Mouse (Mus musculus): ENCODE measurements around the gene AI854703. TPM values are rescaled to one million over a fixed set of nuclear protein-coding genes. Genes with fewer than 3 reads are reported as not detected.
A peak's percentile ranks its signal among the peaks of the same experiment; 100 is the strongest.

Gene AI854703
- polyA plus RNA-seq, 1 experiment from 2014 or later = 1.0 TPM

DNA sequence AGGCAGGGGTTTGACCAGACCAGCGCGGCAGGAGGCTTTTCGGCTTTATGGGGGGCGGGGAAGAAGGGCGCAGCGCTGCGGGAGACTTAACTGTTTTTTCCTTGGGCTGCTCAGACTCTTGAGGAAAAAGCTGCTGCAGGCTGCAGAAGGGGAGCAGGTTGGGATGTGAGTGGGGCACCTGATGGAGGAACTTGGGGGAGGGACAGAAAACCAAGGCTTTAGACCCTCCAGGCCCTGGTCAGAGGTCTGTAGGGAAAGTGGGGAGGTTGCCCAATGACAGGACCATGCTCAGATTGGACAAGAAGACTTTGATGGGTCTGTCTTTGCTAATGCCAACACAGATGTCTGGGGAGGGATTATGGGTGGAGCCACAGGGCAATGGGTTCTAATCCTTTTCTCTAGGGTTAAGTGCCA, 954 bp downstream of the AI854703 start:
- ATAC-seq (replicated peaks; ENCODE audit: extremely low read depth, insufficient read depth, low FRiP score) = no peak
- peak overlapping the region; percentile 56 for H3K9ac ChIP-seq (ENCODE audit: low read length)
- peak overlapping the region; percentile 50 for H3K4me3 ChIP-seq (ENCODE audit: low read length)
- no peaks in the 10 kb centered on the region for H3K36me3 ChIP-seq (ENCODE audit: control insufficient read depth, insufficient read depth)
- H3K4me2 ChIP-seq (ENCODE audit: low read depth, low read length) = peak overlapping the region; percentile 66
- no peaks in the 10 kb centered on the region for H3K9me3 ChIP-seq (replicated peaks; ENCODE audit: control insufficient read depth, low read length)
- H3K4me1 ChIP-seq (ENCODE audit: control insufficient read depth, insufficient read depth, low read length) = peaks cover 5% of the 10 kb centered on the region; the same call in 1 of the 2 replicates
- 16% methylated on average over 7 of the region's 7 CpGs for WGBS
- H3K27ac ChIP-seq (ENCODE audit: low read length) = no peak overlapping the region
- peaks cover 19% of the 10 kb centered on the region for H3K27me3 ChIP-seq (ENCODE audit: control insufficient read depth, insufficient read depth, low read length)

DNA sequence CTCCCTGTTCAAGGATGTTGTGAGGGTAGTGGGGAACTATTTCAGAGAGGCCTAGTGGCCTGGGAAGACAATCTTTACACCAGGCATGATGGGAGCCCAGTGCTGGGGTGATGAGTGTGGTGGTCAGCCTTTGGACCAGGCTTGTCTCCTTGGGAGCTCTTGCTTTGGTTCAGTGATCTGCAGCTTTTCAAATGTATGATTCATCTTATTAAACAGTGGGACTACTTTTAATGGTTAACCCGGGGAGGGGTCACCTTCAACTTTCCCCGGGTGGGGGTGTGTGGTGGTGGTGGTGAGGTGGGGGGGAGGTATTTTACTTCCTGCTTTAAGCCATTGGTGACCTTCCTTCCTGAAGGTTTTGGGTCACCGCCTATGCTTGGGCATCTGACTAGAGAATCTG, 1.8 kb downstream of the AI854703 start:
- ATAC-seq (replicated peaks; ENCODE audit: extremely low read depth, insufficient read depth, low FRiP score) = no peak
- peaks cover 5% of the 10 kb centered on the region; the same call in 1 of the 2 replicates for H3K4me1 ChIP-seq (ENCODE audit: control insufficient read depth, insufficient read depth, low read length)
- no peaks in the 10 kb centered on the region for H3K36me3 ChIP-seq (ENCODE audit: control insufficient read depth, insufficient read depth)
- no peak overlapping the region for H3K9ac ChIP-seq (ENCODE audit: low read length)
- no peaks in the 10 kb centered on the region for H3K9me3 ChIP-seq (replicated peaks; ENCODE audit: control insufficient read depth, low read length)
- H3K4me2 ChIP-seq (ENCODE audit: low read depth, low read length) = no peak overlapping the region
- 70% methylated on average over 3 of the region's 3 CpGs for WGBS
- peaks cover 19% of the 10 kb centered on the region for H3K27me3 ChIP-seq (ENCODE audit: control insufficient read depth, insufficient read depth, low read length)
- H3K27ac ChIP-seq (ENCODE audit: low read length) = no peak overlapping the region
- no peak overlapping the region for H3K4me3 ChIP-seq (ENCODE audit: low read length)

DNA sequence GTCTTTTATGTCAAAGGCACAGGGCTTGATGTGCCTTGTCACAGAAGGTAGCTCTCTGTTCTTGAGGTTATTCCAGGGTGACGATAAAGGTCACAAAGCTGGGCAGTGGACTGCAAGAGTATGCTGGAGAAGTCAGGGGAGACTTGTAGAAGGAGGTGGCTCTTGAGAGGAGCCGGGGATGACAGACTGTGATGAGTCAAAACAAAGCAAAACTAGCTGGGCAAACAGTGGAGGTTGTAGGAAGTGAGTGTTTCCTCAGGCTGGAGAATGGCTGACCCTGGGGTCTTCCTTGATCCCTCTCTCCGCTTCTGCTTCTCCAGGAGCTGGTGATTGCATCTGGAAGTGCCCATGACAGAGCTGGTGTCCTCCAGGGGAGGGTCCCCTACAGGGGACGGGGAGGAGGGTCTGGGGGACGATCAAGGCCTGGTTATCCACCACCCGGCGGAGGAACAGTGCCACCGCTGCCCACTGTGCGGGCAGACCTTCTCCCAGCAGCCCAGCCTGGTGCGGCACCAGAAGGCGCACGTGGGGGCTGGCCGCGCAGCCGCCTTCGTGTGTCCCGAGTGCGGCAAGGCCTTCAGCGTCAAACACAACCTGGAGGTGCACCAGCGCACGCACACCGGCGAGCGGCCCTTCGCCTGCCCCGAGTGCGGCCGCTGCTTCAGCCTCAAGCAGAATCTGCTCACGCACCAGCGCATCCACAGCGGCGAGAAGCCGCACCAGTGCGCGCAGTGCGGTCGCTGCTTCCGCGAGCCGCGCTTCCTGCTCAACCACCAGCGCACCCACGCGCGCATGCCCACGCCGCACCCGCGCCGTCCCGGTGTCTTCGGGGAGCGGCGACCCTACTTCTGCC, 2.5 kb downstream of the AI854703 start:
- no peak for ATAC-seq (replicated peaks; ENCODE audit: extremely low read depth, insufficient read depth, low FRiP score)
- Histone ChIP-seq H3K4me3 (ENCODE audit: low read length) (peak overlapping the region; percentile 58), H3K27ac (ENCODE audit: low read length) (no peak overlapping the region), H3K4me2 (ENCODE audit: low read depth, low read length) (peak overlapping the region; percentile 96), H3K9ac (ENCODE audit: low read length) (peak overlapping the region; percentile 73), H3K4me1 (ENCODE audit: control insufficient read depth, insufficient read depth, low read length) (peaks cover 5% of the 10 kb centered on the region; the same call in 1 of the 2 replicates), H3K36me3 (ENCODE audit: control insufficient read depth, insufficient read depth) (no peaks in the 10 kb centered on the region), H3K9me3 (replicated peaks; ENCODE audit: control insufficient read depth, low read length) (no peaks in the 10 kb centered on the region), H3K27me3 (ENCODE audit: control insufficient read depth, insufficient read depth, low read length) (peaks cover 19% of the 10 kb centered on the region)
- 4% methylated on average over 54 of the region's 54 CpGs for WGBS

DNA sequence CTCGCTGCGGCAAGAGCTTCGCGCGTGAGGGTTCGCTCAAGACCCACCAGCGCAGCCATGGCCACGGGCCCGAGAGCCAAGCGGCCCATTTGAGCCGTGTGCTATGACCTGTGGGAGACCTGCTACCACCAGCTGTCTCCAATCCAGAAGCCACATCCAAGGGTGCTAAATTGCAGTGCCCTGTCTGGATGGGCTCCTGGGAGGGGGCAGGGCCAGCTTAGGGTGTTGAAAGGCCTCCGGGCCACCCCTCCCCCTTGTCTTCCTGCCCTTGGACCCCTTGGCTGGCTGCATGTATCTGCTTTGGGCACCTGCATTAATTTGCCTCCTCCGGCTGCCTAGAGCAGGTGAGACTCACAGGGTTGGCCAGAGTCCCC, 3.1 kb downstream of the AI854703 start:
- Histone ChIP-seq H3K4me1 (ENCODE audit: control insufficient read depth, insufficient read depth, low read length) (peaks cover 5% of the 10 kb centered on the region; the same call in 1 of the 2 replicates), H3K9ac (ENCODE audit: low read length) (peak overlapping the region; percentile 73), H3K27me3 (ENCODE audit: control insufficient read depth, insufficient read depth, low read length) (peaks cover 19% of the 10 kb centered on the region), H3K36me3 (ENCODE audit: control insufficient read depth, insufficient read depth) (no peaks in the 10 kb centered on the region), H3K4me2 (ENCODE audit: low read depth, low read length) (peak overlapping the region; percentile 96), H3K4me3 (ENCODE audit: low read length) (peak overlapping the region; percentile 58), H3K27ac (ENCODE audit: low read length) (no peak overlapping the region), H3K9me3 (replicated peaks; ENCODE audit: control insufficient read depth, low read length) (no peaks in the 10 kb centered on the region)
- WGBS = 8% methylated on average over 13 of the region's 13 CpGs
- ATAC-seq (replicated peaks; ENCODE audit: extremely low read depth, insufficient read depth, low FRiP score) = no peak

DNA sequence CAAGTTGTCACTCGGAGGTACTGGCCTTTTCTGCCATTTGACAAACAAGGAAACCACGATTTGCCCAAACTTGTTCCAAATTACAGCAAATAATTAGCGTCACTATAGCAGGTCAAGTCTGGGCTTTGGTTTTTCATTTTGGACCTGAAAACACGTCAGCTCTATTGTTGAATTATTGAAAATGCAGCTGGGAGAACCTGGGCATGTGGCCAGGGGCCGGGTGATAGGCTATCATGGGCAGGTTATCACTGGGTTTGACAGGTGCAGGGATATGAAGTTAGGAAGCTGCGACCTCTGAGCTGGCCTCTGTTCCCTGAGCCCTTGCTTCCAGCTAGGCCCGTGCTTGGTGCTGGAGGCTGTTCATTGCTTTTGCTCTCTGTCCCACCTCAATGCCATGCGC, 4.3 kb downstream of the AI854703 start:
- Histone ChIP-seq H3K4me1 (ENCODE audit: control insufficient read depth, insufficient read depth, low read length) (peaks cover 5% of the 10 kb centered on the region; the same call in 1 of the 2 replicates), H3K36me3 (ENCODE audit: control insufficient read depth, insufficient read depth) (no peaks in the 10 kb centered on the region), H3K27me3 (ENCODE audit: control insufficient read depth, insufficient read depth, low read length) (peaks cover 19% of the 10 kb centered on the region), H3K4me2 (ENCODE audit: low read depth, low read length) (no peak overlapping the region), H3K4me3 (ENCODE audit: low read length) (no peak overlapping the region), H3K27ac (ENCODE audit: low read length) (no peak overlapping the region), H3K9me3 (replicated peaks; ENCODE audit: control insufficient read depth, low read length) (no peaks in the 10 kb centered on the region), H3K9ac (ENCODE audit: low read length) (no peak overlapping the region)
- ATAC-seq (replicated peaks; ENCODE audit: extremely low read depth, insufficient read depth, low FRiP score) = no peak
- WGBS = 77% methylated on average over 8 of the region's 8 CpGs

DNA sequence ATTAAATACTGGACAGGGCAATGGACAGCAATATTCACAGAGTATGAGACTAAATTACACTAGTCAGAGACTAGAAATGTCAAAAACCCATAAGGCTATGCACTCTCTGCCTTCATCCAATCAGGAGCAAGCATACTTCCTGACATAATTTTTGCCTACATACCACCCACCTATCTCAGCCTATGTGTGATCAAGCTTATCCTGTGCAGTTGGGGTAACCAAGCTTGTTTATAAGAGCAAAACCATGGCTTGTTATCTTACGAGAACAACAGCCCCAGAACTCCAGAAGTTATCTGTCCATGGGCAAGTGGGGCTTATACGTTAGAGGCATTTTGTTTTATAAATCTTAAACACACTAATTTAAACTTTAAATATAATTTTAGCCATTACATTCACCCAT, 8.5 kb downstream of the AI854703 start:
- no peak for ATAC-seq (replicated peaks; ENCODE audit: extremely low read depth, insufficient read depth, low FRiP score)
- Histone ChIP-seq H3K27ac (ENCODE audit: low read length) (no peak overlapping the region), H3K4me3 (ENCODE audit: low read length) (no peak overlapping the region), H3K4me2 (ENCODE audit: low read depth, low read length) (no peak overlapping the region), H3K9ac (ENCODE audit: low read length) (no peak overlapping the region), H3K4me1 (ENCODE audit: control insufficient read depth, insufficient read depth, low read length) (peaks cover 9% of the 10 kb centered on the region), H3K9me3 (replicated peaks; ENCODE audit: control insufficient read depth, low read length) (no peaks in the 10 kb centered on the region), H3K27me3 (ENCODE audit: control insufficient read depth, insufficient read depth, low read length) (0 out of 2 replicates have a peak, but pooled peaks cover 3% of the 10 kb centered on the region), H3K36me3 (ENCODE audit: control insufficient read depth, insufficient read depth) (no peaks in the 10 kb centered on the region)
- WGBS = 83% methylated on average over 2 of the region's 2 CpGs

DNA sequence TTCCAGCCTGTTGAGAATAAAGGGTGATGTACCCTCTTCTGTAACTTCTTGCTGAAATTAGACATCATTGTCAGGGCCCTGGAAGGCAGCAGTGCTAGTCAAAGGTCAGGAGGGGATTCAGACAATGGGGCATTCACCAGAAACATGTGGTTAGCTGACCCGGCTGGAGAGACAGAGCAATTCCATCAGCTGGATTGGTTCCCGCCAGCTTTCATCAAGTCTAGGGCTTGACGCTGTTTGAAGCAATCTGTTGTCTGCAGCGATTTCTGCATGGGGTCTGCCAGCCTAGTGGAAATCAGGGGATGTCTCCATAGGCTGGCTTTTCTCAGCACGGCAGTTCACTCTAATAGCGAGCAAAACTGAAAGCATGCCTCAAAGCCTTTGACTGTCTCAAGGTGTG, 10.0 kb downstream of the AI854703 start:
- no peak for ATAC-seq (replicated peaks; ENCODE audit: extremely low read depth, insufficient read depth, low FRiP score)
- peaks cover 9% of the 10 kb centered on the region for H3K4me1 ChIP-seq (ENCODE audit: control insufficient read depth, insufficient read depth, low read length)
- WGBS = 34% methylated on average over 6 of the region's 6 CpGs
- H3K9ac ChIP-seq (ENCODE audit: low read length) = no peak overlapping the region
- 0 out of 2 replicates have a peak overlapping the region, but pooled peaks have one; percentile 3 for H3K4me2 ChIP-seq (ENCODE audit: low read depth, low read length)
- no peak overlapping the region for H3K27ac ChIP-seq (ENCODE audit: low read length)
- no peaks in the 10 kb centered on the region for H3K9me3 ChIP-seq (replicated peaks; ENCODE audit: control insufficient read depth, low read length)
- no peaks in the 10 kb centered on the region for H3K27me3 ChIP-seq (ENCODE audit: control insufficient read depth, insufficient read depth, low read length)
- H3K36me3 ChIP-seq (ENCODE audit: control insufficient read depth, insufficient read depth) = no peaks in the 10 kb centered on the region
- no peak overlapping the region for H3K4me3 ChIP-seq (ENCODE audit: low read length)

DNA sequence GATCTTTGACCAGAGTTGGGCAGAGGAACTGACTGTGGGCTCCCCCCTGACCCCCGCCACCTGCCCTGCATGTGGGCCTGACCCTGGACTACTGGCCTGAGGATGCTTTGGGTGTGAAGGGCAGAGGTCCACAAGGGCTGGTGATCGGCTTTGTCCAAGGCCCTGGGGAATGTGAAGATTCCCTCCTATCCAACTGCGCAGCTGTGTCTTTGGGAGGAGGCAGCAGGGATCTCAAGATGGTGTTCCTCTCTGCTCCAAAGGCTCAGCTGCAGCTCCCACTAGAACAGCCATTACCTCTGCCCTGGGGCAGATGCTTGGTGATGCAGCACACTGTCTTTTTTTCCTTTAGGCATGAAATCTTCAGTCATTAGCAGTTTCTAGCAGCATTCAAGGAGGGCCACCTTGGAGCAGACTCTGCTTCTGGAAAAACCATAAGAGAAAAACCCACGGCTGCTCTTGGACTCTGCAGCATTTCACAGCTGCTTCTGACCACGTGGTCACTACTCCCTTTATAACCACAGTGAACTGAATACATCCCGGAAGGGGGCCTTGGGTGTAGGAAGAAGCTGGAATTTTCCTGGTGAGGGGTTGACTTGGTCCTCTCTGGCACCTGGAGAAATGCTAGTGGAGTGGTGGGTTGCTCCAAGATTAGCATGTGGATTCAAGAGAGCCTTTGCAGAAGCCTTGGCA, 11.4 kb downstream of the AI854703 start:
- Histone ChIP-seq H3K4me2 (ENCODE audit: low read depth, low read length) (no peak overlapping the region), H3K4me3 (ENCODE audit: low read length) (no peak overlapping the region), H3K27me3 (ENCODE audit: control insufficient read depth, insufficient read depth, low read length) (no peaks in the 10 kb centered on the region), H3K9ac (ENCODE audit: low read length) (no peak overlapping the region), H3K27ac (ENCODE audit: low read length) (no peak overlapping the region), H3K36me3 (ENCODE audit: control insufficient read depth, insufficient read depth) (no peaks in the 10 kb centered on the region), H3K4me1 (ENCODE audit: control insufficient read depth, insufficient read depth, low read length) (peaks cover 9% of the 10 kb centered on the region), H3K9me3 (replicated peaks; ENCODE audit: control insufficient read depth, low read length) (no peaks in the 10 kb centered on the region)
- no peak for ATAC-seq (replicated peaks; ENCODE audit: extremely low read depth, insufficient read depth, low FRiP score)
- 61% methylated on average over 6 of the region's 6 CpGs for WGBS

DNA sequence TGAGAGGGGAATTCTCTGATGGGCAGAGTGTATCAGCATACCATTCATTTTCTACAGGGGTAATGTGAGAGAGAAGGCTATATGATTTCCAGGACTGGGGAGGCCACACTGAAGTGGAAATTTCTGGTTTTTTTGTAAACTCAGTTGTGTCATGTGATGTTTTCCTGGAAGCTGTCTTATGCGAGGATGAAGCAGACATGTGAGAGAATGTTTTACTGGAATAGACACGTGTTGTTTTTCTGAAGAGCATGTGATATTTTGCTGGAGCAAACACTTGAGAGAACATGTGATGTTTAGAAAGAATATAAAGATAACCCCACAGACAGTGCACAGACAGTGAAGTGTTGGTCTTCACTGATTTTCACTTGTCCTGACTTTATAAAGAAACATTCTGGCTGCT, 12.0 kb downstream of the AI854703 start:
- Histone ChIP-seq H3K4me3 (ENCODE audit: low read length) (no peak overlapping the region), H3K36me3 (ENCODE audit: control insufficient read depth, insufficient read depth) (no peaks in the 10 kb centered on the region), H3K9ac (ENCODE audit: low read length) (no peak overlapping the region), H3K4me1 (ENCODE audit: control insufficient read depth, insufficient read depth, low read length) (peaks cover 9% of the 10 kb centered on the region), H3K27me3 (ENCODE audit: control insufficient read depth, insufficient read depth, low read length) (no peaks in the 10 kb centered on the region), H3K4me2 (ENCODE audit: low read depth, low read length) (no peak overlapping the region), H3K27ac (ENCODE audit: low read length) (no peak overlapping the region), H3K9me3 (replicated peaks; ENCODE audit: control insufficient read depth, low read length) (no peaks in the 10 kb centered on the region)
- 53% methylated on average over 2 of the region's 2 CpGs for WGBS
- no peak for ATAC-seq (replicated peaks; ENCODE audit: extremely low read depth, insufficient read depth, low FRiP score)

All from heart, embryonic 16.5 days (tissue).